Mouse (Mus musculus) left cerebral cortex, adult 2 months (tissue): ENCODE measurements around the gene Shc1. TPM values are rescaled to one million over a fixed set of nuclear protein-coding genes. Genes with fewer than 3 reads are reported as not detected.

Experiments
- DNase-seq, 2 experiments: peaks; one replicate each; pipeline ENCODE4 v3.0.0; 2021 to 2022; ENCODE audit warnings: low spot score in 2 of 2, mixed read lengths in 1 of 2; ENCODE audit errors: extremely low spot score in 1 of 2
- H3K27ac ChIP-seq: fragments of 200-600 bp; 2 replicates; pipeline ENCODE4 v1.8.1; 2022
- H3K4me3 ChIP-seq: fragments of 200-600 bp; 2 replicates; pipeline ENCODE4 v1.8.1; 2022
- CTCF ChIP-seq: fragments of 200-600 bp; IDR thresholded peaks from 2 replicates; pipeline ENCODE4 v1.8.1; 2022; ENCODE audit warnings: antibody characterized with exemption, mild to moderate bottlenecking, moderate library complexity
- intact Hi-C: fragments of 180-260 bp; cut with DNase I; formaldehyde crosslinking; loops from one replicate; pipeline ENCODE4 v1.15.1; 2025
- total RNA-seq, 2 experiments: library from RNA; stranded (reverse); gene quantifications; 2 replicates each; pipeline ENCODE4 v1.2.3; 2021

Gene Shc1
- total RNA-seq, 2 experiments from 2014 or later: 12.9 to 16.4 TPM

DNA sequence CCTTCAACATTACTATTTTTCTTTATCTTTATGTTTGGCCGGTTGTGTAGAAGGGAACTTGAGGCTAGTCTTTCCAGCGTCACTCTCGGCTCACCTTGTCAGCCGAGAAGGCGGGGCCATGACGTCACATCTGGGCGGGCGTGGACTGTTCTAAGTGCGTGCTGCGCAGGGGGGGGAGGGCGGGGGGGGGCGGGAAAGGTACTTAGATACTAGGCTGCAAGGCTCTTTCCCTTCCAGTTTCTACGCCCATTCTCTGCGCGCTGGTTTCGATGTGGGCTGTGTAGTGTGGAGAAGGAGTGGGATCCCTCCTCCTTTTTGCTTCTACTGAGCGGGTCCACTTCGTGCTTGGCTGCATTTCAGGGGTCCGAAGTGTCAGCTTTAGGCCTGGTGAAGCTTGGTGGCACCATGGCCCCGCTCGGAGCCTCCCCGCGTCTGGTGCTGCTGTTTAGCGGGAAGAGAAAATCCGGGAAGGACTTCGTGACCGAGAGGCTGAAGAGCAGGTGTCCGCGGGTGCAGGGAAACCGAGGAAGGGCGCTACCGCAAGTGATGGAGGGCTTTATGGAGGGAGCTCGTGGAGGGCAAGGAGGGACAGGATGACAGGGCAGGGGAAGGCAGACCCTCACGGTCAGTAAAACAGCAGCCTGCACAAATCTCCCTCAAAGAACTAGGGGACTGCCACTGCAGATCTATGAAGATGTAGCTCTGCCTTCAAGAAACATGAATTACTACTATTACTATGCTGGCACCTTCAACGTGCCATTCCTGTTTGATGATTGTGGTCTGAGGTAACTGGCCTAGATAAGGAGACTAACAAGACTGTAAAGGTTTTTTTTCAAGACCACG, 40.9 kb downstream of the Shc1 start:
- intact Hi-C loops: loop anchor here (2.0 kb wide), 3 partner anchors 22 to 314 kb away; partner anchors contain the start of genes Pbxip1 and Ube2q1
- Histone ChIP-seq H3K4me3 (peak overlapping the region; percentile 84), H3K27ac (peak overlapping the region; percentile 92)
- TF ChIP-seq CTCF: no peak
- DNase-seq: peak; percentile 87 to 89

- Histone ChIP-seq H3K4me3 (no peak overlapping the region), H3K27ac (no peak overlapping the region)
- TF ChIP-seq CTCF: no peak
- intact Hi-C loops: no loop called here
- DNase-seq: no peak
Measured at GRCm38 (mm10) chr3:89468268-89468667, 50.0 kb downstream of the Shc1 start.

GRCm38 (mm10) chr3:89472280-89472679, 54.0 kb downstream of the Shc1 start:
- Histone ChIP-seq H3K4me3 (no peak overlapping the region), H3K27ac (no peak overlapping the region)
- no peak for DNase-seq
- TF ChIP-seq CTCF: no peak
- intact Hi-C loops: no loop called here

DNA sequence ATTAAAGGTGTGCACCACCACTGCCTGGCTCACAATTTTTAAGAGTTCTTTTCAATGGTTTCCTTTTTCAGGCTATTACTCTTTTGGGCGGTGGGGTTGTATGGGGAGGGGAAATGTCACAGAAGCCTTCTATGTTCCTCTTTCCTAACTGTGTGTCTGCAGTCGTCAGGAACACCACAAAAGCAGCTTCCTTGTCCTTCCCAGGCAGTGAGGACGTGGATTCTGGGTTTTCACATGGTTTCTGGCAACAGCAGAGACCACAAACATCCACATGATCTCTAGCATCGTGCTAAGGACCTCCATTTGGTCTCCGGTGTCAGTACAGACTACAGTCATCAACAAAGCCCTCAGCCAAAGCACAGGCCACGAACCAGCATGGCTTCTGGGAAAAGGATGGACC, 55.6 kb downstream of the Shc1 start:
- no peak for DNase-seq
- TF ChIP-seq CTCF: no peak
- intact Hi-C loops: no loop called here

DNA sequence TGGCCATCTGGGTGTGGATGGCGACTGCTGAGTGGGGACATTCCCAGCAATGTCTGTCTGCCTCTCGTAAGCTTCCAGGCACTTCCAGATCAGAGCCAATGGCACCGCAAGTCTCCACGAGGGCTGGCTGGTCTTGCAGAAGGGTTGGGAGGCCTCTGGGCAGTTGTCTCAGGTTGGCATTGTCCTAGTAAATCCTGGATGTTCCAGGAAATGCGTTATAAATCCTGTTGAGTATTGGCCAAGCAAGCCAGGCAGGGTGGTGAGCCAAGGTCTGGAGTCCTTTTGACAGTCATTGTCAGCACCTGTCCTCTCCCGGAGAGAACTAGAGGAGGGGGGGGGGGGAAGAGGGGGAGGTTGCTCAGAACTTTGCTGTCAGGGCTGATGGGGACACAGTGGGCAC, 60.8 kb downstream of the Shc1 start:
- Histone ChIP-seq H3K4me3 (no peak overlapping the region), H3K27ac (no peak overlapping the region)
- intact Hi-C loops: no loop called here
- no peak for DNase-seq
- TF ChIP-seq CTCF: no peak

More for the DNA sequence above, 55.6 kb downstream of the Shc1 start:
- Histone ChIP-seq H3K27ac (no peak overlapping the region), H3K4me3 (no peak overlapping the region)

Other genes with a start within 250 kb of the Shc1 start
- 10 to 100 TPM; 64.0 to 64.7 TPM for gene Scamp3, start 241.0 kb upstream of the Shc1 start, total RNA-seq
- gene Fam189b, start 235.3 kb upstream of the Shc1 start, total RNA-seq: 10 to 100 TPM; 56.9 to 60.4 TPM
- 10 to 100 TPM; 64.9 to 66.8 TPM for gene Gba, start 215.5 kb upstream of the Shc1 start, total RNA-seq
- gene Thbs3, start 203.3 kb upstream of the Shc1 start, total RNA-seq: 10 to 100 TPM; 21.2 to 21.9 TPM
- gene Mtx1, start 191.4 kb upstream of the Shc1 start, total RNA-seq: 10 to 100 TPM; 96.2 to 99.9 TPM
- gene Muc1, start 189.4 kb upstream of the Shc1 start, total RNA-seq: under 1 TPM; 0.29 to 0.33 TPM
- gene Krtcap2, start 172.5 kb upstream of the Shc1 start, total RNA-seq: 10 to 100 TPM; 63.2 to 71.4 TPM
- 10 to 100 TPM; 82.8 to 85.1 TPM for gene Trim46, start 172.1 kb upstream of the Shc1 start, total RNA-seq
- 10 to 100 TPM; 50.9 to 53.1 TPM for gene Dpm3, start 159.1 kb upstream of the Shc1 start, total RNA-seq
- gene Slc50a1, start 147.9 kb upstream of the Shc1 start, total RNA-seq: 10 to 100 TPM; 36.0 to 38.6 TPM
- gene Efna1, start 137.3 kb upstream of the Shc1 start, total RNA-seq: 1 to 10 TPM; 5.5 to 5.9 TPM
- gene Efna3, start 95.5 kb upstream of the Shc1 start, total RNA-seq: 10 to 100 TPM; 49.3 to 55.0 TPM
- under 1 TPM in 1 of 2 experiments, not detected in 1; 0.21 TPM for gene Efna4, start 80.4 kb upstream of the Shc1 start, total RNA-seq
- 100 to 1,000 TPM; 106 to 115 TPM for gene Adam15, start 68.4 kb upstream of the Shc1 start, total RNA-seq
- under 1 TPM; 0.29 to 0.40 TPM for gene Dcst2, start 56.5 kb upstream of the Shc1 start, total RNA-seq
- under 1 TPM in 1 of 2 experiments, not detected in 1; 0.28 TPM for gene Dcst1, start 53.2 kb upstream of the Shc1 start, total RNA-seq
- gene Zbtb7b, start 23.7 kb upstream of the Shc1 start, total RNA-seq: 10 to 100 TPM; 12.4 to 13.2 TPM
- gene Lenep, start 15.7 kb upstream of the Shc1 start, total RNA-seq: 1 to 10 TPM; 1.1 to 3.5 TPM
- gene Flad1, start 6.6 kb upstream of the Shc1 start, total RNA-seq: 10 to 100 TPM; 34.5 to 37.8 TPM
- gene Cks1b, start 60 bp upstream of the Shc1 start, total RNA-seq: 1 to 10 TPM; 1.8 to 2.3 TPM
- gene Pygo2, start 11.8 kb downstream of the Shc1 start, total RNA-seq: 10 to 100 TPM; 51.0 to 54.5 TPM
- 10 to 100 TPM; 33.8 to 34.8 TPM for gene Pbxip1, start 18.3 kb downstream of the Shc1 start, total RNA-seq
- gene Pmvk, start 36.1 kb downstream of the Shc1 start, total RNA-seq: 10 to 100 TPM; 32.1 to 35.0 TPM
- gene Kcnn3, start 101.7 kb downstream of the Shc1 start, total RNA-seq: 10 to 100 TPM; 18.2 to 27.3 TPM